Mouse (Mus musculus) T-cell, adult 66 days (primary cell): ENCODE measurements around the gene Bco1. TPM values are rescaled to one million over a fixed set of nuclear protein-coding genes. Genes with fewer than 3 reads are reported as not detected.

Experiments
- total RNA-seq, 2 experiments: library from RNA; stranded (reverse); gene quantifications; 3 replicates in 1 of 2; 4 replicates in 1 of 2; pipeline ENCODE4 v1.2.4; 2023

Bco1 gene
- total RNA-seq, result not detected

GRCm38 (mm10) chr8:117095647-117096046 lies at the start of gene Bco1:
Bco1 (plus strand) TSS chr8:117095854.

GRCm38 (mm10) chr8:117082399-117082872 lies 13.2 kb upstream of the Bco1 start, which contains the start of gene Pkd1l2:
Pkd1l2 (minus strand) TSS chr8:117082449.

GRCm38 (mm10) chr8:117158135-117158761 lies 62.6 kb downstream of the Bco1 start, which contains the start of gene Gan:
Gan (plus strand) TSS chr8:117158135.

Other genes with a start within 250 kb of the Bco1 start
- gene Cmc2, start 174.4 kb upstream of the Bco1 start, total RNA-seq, result 1 to 10 TPM; 7.5 to 9.3 TPM
- gene Cenpn, start 174.1 kb upstream of the Bco1 start, total RNA-seq, result 1 to 10 TPM; 2.6 to 5.0 TPM
- 10 to 100 TPM; 19.4 to 22.1 TPM for gene Atmin, start 152.5 kb upstream of the Bco1 start, total RNA-seq
- under 1 TPM in 1 of 2 experiments, not detected in 1; 0.39 TPM for gene 1700030J22Rik, start 116.9 kb upstream of the Bco1 start, total RNA-seq
- 1 to 10 TPM; 8.5 to 8.7 TPM for gene Gcsh, start 102.3 kb upstream of the Bco1 start, total RNA-seq
- under 1 TPM in 1 of 2 experiments, not detected in 1; 0.09 TPM for gene Pkd1l2, start 13.4 kb upstream of the Bco1 start, total RNA-seq
- 10 to 100 TPM; 10.5 to 11.7 TPM for gene Gan, start 62.3 kb downstream of the Bco1 start, total RNA-seq
- 100 to 1,000 TPM; 113 to 114 TPM for gene Cmip, start 161.2 kb downstream of the Bco1 start, total RNA-seq